Mouse (Mus musculus): ENCODE data around the gene Pde4c.

Pde4c gene

DNA sequence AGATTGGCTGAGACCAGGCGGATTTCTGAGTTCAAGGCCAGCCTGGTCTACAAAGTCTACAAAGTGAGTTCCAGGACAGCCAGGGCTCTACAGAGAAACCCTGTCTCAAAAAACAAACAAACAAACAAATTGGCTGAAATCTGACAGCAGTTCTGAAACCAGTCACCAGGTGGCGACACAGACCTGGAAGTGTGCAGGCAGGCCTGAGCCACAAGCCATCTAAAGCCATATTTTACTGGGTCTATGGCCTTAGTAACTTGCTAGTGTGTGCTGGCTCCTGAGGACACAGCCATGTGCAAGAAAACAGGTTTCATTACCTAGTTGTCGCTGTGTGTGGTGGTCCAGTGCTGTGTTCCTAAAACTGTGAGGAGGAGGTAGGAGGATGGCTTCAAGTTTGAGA, 2.8 kb upstream of the Pde4c start:
- DNase-seq (ENCODE audit: low spot score) = peak; percentile 84

DNA sequence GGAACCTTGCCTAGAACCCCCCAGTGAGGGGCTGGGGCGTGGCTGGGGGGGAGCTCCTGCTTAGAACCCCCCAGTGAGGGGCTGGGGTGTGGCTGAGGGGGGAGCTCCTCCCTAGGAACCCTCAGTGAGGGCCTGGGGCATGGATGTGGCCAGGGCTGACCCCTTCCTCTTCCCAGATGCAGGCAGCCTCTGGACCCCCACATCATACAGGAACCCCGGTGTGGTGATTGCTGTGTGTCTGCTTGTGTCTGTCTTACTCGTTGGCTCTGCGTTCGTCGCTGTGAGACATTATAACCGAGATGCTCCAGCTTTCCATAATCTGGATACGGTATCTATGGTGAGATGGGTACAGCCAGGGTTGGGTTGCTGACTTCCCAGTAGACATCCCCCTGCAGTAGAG, 1.9 kb upstream of the Pde4c start:
- DNase-seq (ENCODE audit: low spot score) = no peak

DNA sequence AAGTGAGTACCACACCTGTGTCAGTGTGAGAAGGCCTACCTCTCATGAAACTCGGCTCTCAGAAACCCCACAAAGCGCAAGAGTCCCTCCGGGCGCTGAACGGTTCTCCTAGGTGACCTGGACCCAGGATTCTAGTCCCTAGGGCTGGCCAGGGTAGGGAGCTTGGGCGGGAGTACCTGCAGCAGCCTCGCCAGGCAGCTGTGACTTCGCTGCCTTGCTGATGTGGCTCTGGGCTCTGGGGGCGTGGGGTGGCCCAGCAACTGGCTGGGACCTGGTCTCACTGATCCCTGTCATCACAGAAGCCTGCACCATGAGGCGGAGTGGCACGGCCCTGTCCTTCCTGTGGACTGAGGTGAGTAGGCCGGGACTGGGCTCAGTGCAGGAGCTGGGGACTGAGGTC, 696 bp downstream of the Pde4c start:
- DNase-seq (ENCODE audit: low spot score) = no peak

DNA sequence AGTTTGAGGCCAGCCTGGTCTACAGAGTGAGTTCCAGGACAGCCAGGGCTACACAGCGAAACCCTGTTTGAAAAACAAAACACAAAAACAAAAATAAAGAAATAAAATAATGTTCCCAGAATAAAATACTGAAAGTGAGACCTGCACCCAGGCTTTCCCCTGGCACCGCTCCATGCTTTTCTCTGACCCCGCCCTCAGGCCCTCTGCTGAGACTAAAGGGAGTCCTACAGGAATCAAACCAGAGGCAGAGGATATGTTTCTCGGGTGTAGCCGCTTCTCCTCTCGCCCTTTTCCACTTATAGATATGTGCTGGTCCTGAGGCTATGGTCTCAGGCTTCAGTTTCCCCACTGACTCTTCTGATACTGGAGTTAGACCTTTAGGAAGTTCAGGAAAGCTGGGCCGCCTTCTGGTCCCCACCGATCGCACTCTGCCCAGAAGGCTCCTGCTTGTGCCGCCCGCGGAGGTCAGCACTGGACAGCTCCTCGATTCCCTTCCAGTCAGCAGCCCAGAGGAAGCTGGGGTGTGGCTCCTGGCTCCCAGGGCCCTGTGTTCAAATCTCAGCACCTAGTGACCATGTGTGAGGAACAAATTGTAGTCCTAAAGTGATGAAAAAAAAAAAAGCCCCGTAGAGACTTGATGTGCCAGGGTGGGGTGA, 2.4 kb downstream of the Pde4c start:
- peak; percentile 66 for DNase-seq (ENCODE audit: low spot score)

- DNase-seq (ENCODE audit: low spot score) = no peak
These were observed 3.2 kb downstream of the Pde4c start for GRCm38 (mm10) chr8:70726721-70727120.

DNA sequence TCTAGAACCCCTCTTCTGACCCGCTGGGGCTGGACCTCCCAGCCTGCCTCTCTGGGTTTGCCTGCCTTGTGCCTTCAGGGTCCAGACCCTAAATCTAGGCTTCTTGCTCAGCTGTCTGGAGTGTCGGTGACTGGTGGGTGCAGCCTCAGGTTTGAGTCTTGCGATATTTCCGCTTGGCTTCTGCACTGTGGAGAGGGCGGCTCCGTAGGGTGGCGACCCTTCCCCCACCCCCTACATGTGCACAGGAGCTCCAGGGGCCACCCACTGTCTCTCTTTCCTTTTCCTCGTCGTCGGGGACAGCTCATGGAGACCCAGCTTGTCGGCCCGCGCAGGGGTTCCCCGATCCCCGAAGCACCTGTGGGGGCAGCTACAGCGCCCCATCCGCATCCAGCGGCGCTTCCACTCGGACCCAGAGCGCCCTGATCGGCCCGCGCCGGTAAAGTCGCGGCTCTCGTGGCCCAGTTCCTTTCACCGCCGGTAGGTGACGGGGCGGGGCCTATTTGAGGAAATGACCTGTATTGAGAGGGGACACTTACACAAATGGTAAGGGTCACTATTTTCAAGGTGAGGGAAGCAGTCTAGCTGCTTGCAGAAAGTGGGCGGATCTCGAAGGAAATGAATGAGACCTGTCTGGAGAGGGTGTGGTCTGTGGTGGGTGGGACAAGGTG, 6.4 kb downstream of the Pde4c start:
- no peak for DNase-seq (ENCODE audit: low spot score)

DNA sequence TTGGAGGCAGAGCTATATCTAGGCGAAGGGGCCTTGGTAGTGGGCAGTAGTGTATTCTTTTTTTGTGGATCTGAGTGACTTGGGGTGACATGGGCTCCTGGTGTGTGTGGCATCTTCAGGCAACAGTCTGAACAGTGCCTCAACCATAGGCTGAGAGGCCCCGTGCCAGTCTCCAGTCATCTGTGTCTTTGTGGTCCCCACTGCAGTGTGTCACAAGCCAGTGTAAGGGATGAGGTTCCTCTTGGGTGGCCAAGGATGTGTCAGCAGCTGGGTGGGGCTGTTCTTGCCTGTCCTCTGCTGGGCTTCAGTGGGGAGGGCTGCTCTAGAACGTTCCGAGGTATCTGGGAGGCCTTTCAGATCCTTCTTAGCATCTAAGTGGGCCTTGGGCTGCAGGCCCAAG, 7.4 kb downstream of the Pde4c start:
- no peak for DNase-seq (ENCODE audit: low spot score)

DNA sequence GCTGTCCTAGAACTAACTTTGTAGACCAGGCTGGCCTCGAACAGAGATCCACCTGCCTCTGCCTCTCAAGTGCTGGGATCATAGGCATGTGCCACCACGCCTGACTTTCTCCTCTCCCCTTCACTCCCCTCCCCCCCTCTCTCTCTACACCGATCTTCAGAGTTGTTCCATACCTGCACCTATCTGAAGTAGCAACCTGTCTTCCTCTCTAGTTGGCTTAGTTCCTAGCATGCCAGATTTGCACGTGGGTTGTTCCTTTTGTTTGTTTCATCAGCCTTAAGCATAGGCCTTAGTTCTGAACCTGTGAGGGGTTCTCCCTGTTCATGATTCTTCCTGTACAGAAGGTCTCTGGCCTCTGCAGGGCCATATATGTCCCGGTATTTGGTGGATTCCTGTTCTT, 14.2 kb downstream of the Pde4c start:
- DNase-seq (ENCODE audit: low spot score) = no peak

- no peak for DNase-seq (ENCODE audit: low spot score)
These were observed 14.7 kb downstream of the Pde4c start for GRCm38 (mm10) chr8:70738211-70738610.

- DNase-seq (ENCODE audit: low spot score) = no peak
These were observed 18.1 kb downstream of the Pde4c start for GRCm38 (mm10) chr8:70741661-70742060.

DNA sequence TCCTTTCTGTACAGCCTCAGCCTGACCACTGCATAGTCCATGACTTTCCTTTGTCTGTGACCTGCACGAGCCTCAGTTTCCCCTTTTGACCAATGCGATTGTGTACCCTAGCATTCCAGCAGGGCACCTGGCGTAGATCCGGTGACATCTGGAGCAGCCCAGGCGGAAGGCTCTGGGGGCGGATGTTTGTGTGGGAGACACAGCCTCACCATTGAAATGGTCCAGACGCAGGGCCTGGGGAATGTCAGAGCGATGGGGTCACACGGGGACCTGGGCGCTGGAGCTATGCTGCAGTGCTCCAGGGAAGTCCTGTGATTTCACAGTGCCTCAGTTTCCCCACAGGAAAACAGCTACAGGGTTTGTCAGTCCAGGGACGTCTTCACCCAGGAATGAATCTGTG, 18.7 kb downstream of the Pde4c start:
- DNase-seq (ENCODE audit: low spot score) = no peak

DNA sequence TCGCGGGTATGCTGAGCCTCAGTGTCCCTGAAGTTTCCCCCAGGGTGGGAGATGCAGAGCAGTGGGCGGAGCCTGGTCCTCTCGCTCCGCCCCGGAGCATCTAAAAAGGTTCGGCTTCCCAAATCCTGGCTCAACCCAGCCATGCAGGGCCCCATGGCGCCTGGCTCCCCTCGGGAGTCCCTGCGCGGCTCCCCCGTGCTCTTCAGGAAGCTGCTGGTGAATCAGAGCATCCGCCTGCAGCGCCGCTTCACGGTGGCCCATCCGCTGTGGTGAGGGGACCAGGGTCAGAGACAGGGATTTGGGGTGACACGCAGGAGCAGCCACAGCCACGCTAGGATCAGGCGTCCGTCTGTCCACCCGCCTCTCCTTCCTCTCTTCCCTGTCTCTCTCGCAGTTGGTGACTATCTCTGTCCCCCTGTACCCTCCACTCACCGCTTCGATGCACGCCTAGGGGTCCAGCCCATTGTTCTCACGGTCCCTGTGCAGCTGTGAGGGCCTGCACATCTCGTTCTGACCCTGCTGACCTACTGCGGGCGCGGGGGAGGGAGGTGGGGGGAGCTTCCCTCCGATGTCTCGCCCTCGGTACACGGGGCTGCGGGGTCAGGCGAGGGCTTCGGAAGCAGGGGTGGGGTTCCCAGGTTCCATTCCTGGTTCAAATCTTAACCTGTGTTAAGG, 19.6 kb downstream of the Pde4c start:
- DNase-seq (ENCODE audit: low spot score) = peak; percentile 32

DNA sequence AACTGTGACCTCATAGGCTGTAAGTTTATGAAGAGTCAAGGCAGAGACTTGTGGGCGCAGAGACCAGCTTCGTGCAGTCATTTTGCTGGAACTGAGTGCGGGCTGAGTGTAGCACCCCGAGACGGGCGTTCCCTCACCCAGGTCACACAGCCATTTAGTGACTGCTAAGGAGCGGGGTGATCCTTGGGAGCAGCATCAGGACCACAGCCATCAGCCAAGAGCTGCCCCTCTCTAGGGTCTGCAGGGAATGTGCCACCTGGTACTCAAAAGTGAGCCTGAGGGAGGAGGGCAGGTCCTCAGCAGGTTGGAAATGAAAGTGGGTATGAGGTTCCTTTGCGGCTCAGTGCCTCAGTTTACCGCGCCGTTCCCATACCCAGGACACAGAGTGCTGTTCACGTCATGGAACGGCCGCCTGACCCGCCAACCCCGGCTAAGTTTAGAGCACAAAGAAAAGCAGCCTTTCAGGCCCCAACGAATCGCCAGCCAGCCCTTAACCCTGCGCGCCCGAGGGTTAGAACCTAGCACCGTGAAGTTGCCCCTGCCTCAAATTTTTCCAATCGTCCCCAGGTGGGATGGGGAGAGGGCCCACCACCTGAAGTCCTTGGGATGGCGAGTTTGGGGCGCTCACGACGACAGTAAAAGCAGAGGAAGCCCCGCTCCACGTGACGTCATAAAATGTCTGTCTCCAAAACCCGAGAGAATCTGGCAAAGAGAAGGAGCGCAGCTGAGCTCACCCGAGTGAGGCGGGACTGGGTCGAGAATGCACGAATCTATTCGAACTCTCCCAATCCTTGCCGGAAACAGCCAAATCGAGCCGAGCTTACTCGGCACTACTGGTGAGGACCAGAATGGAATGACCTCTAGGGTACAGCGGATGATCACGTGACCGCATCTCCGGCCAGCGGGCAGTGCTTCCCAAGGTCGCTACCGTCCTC, 20.4 kb downstream of the Pde4c start:
- DNase-seq (ENCODE audit: low spot score) = peak; percentile 71

DNA sequence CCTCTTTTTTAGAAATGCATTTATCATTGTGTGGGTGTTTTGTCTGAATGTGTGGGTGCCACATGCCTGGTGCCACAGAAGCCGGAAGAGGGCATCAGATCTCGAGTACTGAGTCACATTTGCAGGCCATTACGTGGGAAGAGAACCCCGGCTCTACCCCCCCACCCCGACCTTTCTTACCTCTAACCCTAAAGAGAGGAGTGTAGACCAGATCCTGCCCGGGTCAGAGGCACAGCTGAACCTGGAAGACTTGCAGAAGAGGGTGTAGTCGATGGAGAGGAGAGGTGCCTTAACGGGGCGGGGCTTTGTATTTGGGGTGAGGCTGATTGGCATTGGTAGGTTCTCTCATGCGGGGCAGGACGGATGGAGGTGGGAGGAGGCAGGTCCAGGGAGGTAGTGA, 21.3 kb downstream of the Pde4c start:
- DNase-seq (ENCODE audit: low spot score) = no peak

- DNase-seq (ENCODE audit: low spot score) = no peak
These were observed 22.2 kb downstream of the Pde4c start for GRCm38 (mm10) chr8:70745691-70746220.

DNA sequence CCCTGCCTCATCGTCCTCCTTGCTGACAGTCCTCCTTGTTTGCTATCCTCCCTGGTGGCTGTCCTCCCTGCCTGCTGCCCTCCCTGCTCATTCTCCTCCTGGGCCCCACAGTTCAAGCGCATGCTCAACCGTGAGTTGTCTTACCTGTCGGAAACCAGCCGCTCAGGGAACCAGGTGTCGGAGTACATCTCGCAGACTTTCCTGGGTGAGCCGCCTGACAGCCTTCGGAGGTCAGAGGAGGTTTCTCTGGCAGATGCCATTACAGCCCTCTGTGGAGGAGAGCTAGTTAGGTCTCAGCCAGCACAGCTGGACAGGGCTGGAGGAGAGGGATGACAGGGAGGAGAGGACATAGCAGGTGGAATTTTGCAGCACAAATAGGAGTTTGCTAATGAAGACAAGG, 23.2 kb downstream of the Pde4c start:
- DNase-seq (ENCODE audit: low spot score) = no peak

DNA sequence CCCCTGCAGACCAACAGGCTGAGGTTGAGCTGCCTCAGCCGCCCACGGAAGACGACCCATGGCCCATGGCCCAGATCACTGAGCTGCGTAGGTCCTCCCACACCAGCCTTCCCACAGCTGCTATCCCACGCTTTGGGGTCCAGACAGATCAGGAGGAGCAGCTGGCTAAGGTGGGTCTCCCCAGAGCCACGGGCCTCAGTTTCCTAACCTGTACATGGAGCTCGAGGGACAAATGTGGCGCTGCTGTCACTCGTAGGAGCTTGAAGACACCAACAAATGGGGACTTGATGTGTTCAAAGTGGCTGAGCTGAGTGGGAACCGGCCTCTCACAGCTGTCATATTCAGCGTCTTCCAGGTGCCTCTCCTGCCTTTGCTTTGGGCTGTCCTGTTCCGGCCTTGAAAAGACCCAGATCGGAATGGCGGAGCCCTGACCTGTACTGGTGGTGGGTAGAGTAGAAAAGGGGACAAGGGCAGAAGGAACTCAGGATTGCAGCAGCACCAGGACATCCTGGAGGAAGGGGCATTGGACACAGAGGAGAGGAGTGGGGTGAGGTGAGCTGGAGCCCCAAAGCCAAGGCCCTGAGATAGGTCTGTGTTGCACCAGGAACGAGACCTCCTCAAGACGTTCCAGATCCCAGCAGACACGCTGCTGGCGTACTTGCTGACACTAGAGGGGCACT, 23.8 kb downstream of the Pde4c start:
- DNase-seq (ENCODE audit: low spot score) = no peak

DNA sequence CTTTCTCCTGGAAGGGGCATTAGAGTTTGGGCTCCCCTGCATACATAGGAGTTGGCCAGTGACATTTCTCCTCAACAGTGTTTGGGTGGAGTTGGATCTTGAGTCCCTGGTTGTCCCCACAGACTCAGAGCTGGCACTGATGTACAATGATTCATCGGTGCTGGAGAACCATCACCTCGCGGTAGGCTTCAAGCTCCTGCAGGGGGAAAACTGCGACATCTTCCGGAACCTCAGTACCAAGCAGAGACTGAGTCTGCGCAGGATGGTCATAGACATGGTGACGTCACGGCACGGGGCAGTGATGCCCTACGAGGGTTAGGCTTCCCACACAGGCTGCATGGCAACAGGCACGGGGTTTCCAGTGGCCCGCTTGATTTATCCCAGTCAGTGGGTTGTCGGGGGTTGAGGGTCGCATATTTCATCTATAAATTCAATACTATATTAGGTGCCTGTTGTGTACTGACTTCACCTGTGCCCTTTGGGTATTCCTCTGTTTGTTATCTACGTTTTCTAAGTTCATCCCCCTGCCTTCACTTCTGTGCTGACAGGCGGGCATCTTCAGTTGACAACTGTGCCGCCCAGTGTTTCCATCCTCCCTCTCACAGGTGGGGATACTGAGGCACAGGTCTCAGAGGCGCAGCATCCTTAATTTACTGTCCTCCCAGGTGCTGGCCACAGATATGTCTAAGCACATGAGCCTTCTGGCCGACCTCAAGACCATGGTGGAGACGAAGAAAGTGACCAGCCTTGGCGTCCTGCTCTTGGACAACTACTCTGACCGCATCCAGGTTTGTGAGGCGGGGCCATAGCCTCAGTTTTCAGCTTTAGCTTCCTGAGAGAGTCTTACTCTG, 25.0 kb downstream of the Pde4c start:
- no peak for DNase-seq (ENCODE audit: low spot score)

GRCm38 (mm10) chr8:70749097-70749674, 25.7 kb downstream of the Pde4c start:
- no peak for DNase-seq (ENCODE audit: low spot score)

GRCm38 (mm10) chr8:70750128-70750680, 26.7 kb downstream of the Pde4c start:
- no peak for DNase-seq (ENCODE audit: low spot score)
